Mouse (Mus musculus) yolk sac, embryonic 10.5 days (tissue): Measurements from ENCODE around the gene Yipf1.

Experiments used
- DNase-seq: peaks from one replicate; pipeline ENCODE4 v3.0.0-alpha.2; 2017; ENCODE audit warnings: low spot score

Gene Yipf1

DNA sequence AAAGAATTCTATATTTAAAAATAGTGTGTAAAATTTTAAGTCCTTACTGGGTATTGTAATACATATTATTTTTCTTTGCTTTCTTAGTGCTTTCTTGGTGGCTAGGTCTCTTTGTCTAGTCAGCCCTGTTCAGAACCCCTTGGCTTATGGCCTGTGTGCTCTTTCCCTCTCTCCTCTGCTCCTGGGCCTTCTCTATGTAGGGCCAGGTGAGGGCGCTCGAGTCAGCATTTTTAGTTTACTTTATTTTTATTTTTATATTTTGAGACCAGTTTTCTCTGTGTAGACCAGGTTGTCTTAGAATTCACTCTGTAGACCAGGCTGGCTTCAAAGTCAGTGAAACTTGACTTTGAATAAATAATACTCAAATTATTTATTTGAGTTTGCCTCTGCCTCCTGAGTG, 58.1 kb downstream of the Yipf1 start:
- no peak for DNase-seq

DNA sequence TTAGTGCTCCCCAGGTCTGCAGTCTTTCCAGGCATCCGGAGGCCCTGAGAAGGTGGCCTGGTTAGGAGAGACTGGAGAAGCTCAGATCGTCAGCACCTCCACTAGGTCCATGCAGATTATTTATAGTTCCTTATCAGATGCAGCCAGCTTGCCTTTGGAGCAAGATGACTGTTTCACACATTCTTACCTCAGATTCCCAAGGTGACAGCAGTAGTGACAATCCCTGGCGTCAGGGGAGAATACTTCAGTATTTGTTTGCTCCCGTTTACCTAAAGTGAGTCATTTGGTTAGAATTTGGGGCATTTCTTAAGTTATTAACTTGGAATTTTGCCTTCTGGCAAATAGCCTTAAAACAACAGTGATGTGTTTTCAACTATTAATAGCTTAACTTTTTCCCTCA, 60.5 kb downstream of the Yipf1 start:
- no peak for DNase-seq

DNA sequence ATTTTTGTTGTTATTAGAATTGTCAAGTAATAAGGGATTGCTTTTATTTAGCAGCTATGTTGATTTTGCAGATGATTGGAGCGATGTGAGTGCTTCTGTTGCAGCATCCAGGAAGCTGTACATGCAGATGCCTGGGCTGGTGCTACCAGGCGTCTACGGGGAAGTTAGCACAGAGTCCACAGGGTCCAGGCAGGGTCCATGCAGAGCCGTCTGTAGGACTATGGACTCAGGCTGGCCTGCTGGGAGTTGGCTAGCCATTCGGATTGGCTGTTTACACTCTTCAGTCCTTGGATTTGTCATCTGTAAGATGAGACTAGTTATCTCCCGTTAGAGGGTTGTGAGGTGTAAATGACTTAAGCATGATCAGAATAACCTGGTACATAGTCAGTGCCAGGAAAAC, 64.8 kb downstream of the Yipf1 start:
- peak; percentile 57 for DNase-seq

DNA sequence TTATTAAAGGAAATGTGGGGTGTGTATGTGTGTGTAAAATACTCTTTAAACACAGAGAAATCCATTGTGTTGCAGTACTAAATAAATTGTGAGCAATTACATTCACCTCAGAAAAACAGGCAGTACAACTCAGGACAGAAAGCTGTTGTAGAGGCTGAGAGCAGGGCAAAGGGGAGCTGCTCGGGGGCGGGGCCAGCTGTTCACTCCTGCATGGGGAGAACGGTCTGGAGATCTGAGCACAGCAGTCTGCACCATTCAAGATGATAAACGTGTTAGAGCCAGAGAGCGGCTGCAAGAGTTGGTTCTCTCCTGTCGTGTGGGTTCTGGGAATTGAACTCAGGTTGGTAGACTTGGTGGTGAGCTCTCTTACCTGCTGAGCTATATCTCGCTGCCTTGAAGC, 66.7 kb downstream of the Yipf1 start:
- DNase-seq, result no peak

DNA sequence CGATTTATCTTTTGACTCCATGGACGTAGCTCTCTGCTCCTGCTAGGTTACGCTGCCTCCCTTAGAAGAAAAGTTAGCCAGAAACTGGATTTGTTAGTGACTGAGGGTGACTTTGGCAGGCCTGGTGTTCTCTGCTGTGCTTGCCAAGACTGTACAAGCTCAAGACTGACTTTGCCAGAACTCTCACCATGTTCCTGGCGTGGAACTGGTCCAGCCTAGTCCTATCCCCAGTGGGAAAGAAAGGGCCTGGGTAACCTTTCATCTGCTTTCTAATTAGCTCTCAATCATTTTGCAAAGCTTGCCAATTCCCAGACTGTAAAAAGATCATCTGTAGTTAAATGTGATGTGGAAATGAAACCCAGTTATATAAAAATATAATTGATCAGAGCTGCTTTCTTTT, 72.9 kb downstream of the Yipf1 start:
- no peak for DNase-seq

DNA sequence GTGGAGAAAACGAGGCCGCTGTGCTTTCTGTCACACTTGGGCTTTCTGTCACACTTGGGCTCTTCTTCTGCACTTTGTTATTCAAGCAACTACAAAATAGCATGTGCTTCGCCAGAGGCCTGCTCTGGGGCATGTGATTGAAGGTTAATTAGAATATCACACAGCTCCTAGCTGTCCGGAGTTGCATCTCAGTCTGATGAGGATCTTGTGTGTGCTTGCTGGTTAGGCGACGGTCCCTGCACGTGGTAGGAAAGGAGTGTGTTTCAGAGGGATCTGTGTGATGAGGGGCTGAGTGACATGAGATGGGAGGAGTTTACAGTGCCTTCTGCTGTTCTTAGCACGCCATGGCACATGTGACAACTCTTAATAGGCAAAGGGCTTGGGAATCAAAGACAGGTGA, 73.3 kb downstream of the Yipf1 start:
- no peak for DNase-seq

DNA sequence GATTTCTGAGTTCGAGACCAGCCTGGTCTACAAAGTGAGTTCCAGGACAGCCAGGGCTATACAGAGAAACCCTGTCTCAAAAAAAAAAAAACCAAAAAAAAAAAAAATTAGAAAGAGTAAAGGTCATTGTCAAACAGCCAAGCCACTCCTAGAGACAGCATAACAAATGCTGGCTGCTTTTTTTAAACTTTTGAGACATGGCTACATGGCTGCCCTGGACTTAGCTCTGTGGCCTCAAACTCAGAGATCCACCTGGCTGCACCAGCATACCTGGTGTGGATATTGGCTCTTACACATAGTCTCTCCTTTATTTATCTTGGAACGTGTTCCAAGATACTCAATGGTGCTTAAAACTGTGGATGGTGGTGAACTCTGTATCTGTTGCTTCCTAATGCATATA, 74.1 kb downstream of the Yipf1 start:
- DNase-seq, result no peak

DNA sequence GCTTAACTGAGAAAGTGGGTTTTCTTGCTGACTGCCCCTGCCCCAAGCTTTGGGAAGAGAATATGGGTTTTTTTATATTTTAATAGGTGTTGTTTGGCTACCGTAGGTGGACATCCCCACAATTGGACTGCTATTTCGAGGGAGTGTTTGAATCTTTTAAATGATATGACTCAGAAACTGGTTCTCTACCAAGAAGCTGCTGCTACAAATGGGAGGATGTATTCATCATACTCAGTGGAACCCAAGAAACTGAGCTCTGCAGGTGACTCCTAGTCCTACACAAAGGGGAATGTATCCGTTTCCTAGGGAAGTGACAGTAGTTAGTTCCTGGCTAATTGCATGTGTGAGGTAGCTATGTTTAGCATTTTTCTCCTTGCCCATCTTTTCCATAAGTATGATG, 75.2 kb downstream of the Yipf1 start:
- DNase-seq, result no peak

DNA sequence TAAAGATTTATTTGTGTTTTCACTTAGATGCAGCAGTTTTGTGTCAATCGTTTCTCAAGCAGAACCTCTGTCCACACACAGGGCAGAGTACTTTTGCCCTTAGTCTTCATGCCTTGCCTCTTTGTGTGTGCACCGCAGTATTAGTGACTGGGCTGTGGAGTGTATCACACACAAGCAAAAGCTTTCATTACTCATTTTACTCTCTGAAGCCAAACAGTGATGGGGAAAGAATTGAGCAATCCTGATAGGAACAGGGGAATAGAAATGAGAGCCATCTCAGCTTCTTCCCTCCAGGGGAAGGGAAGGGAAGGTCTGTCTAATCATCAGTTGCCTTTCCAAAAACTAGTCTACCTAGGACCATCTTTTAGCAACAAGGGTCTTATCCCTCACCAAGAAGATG, 79.6 kb downstream of the Yipf1 start:
- DNase-seq, result no peak
